Comparison of ENCODE assay signal across 8 mouse cellular contexts in the genomic region with DNA sequence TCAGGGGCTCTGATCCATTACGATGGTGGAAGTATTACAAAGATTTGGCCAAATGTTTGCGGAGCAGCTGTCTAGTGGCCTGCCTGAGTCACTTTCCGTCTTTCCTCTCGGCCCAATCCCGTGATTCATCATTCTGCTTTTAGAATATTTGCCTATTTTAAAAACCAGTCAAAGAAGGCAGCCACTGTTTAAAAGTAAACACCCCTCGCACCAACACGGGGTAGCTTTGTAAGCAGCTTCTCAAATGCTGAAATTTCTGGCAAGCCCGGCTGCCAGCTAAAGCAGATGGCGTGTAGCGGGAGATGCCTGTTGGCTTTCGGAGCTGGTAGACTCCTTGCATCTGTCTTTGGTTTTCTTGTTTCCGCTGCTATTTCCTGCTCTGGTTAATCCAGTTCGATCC. TPM values are rescaled to one million over a fixed set of nuclear protein-coding genes. Genes with fewer than 3 reads are reported as not detected.
DNase-seq lines count a peak whose midpoint lies in the region; ATAC-seq lines count a peak whose summit lies in the region.

No protein-coding gene starts in this region.

- 66% methylated on average over 13 of the region's 13 CpGs for WGBS in hindbrain, embryonic 16.5 days
- WGBS in hindbrain, embryonic 13.5 days: 86% methylated on average over 13 of the region's 13 CpGs
- 42% methylated on average over 13 of the region's 13 CpGs for WGBS in embryonic facial prominence, embryonic 12.5 days

- H3K9me3 ChIP-seq in hindbrain, embryonic 16.5 days (ENCODE audit: control insufficient read depth, low read length): no peaks in the 10 kb centered on the region
- no peaks in the 10 kb centered on the region for H3K9me3 ChIP-seq in hindbrain, embryonic 13.5 days
- H3K9me3 ChIP-seq in embryonic facial prominence, embryonic 12.5 days: no peaks in the 10 kb centered on the region

- no peak overlapping the region for H3K9ac ChIP-seq in hindbrain, embryonic 16.5 days (ENCODE audit: low read depth, low read length)
- no peak overlapping the region for H3K9ac ChIP-seq in hindbrain, embryonic 13.5 days
- H3K9ac ChIP-seq in embryonic facial prominence, embryonic 12.5 days: no peak overlapping the region

- ATAC-seq in hindbrain, embryonic 16.5 days: peak; percentile 78
- ATAC-seq in hindbrain, embryonic 13.5 days (ENCODE audit: low FRiP score): no peak
- no peak for ATAC-seq in embryonic facial prominence, embryonic 12.5 days (ENCODE audit: insufficient number of reproducible peaks, insufficient read depth, low FRiP score, low TSS enrichment)

- no peaks in the 10 kb centered on the region for H3K4me1 ChIP-seq in hindbrain, embryonic 16.5 days (ENCODE audit: control insufficient read depth, insufficient read depth, low read depth, low read length)
- no peaks in the 10 kb centered on the region for H3K4me1 ChIP-seq in hindbrain, embryonic 13.5 days (replicated peaks)
- no peaks in the 10 kb centered on the region; the same call in 1 of the 2 replicates for H3K4me1 ChIP-seq in embryonic facial prominence, embryonic 12.5 days

- no peaks in the 10 kb centered on the region for H3K36me3 ChIP-seq in hindbrain, embryonic 16.5 days (ENCODE audit: control insufficient read depth, insufficient read depth, low read length)
- H3K36me3 ChIP-seq in hindbrain, embryonic 13.5 days: no peaks in the 10 kb centered on the region
- H3K36me3 ChIP-seq in embryonic facial prominence, embryonic 12.5 days: no peaks in the 10 kb centered on the region

- H3K27me3 ChIP-seq in hindbrain, embryonic 16.5 days (replicated peaks; ENCODE audit: control insufficient read depth, insufficient read depth, low read length): no peaks in the 10 kb centered on the region
- no peaks in the 10 kb centered on the region for H3K27me3 ChIP-seq in hindbrain, embryonic 13.5 days
- no peaks in the 10 kb centered on the region for H3K27me3 ChIP-seq in embryonic facial prominence, embryonic 12.5 days

- peak; percentile 59 for DNase-seq in layer of hippocampus, adult 9-11 months
- peak; percentile 60 for DNase-seq in right cerebral cortex, postnatal 25 days
- DNase-seq in embryo, embryonic 10.5 days (ENCODE audit: low spot score): no peak
- DNase-seq in adrenal gland, postnatal 25 days: no peak
- DNase-seq in spleen, adult 12 weeks (ENCODE audit: low spot score): no peak

- H3K4me3 ChIP-seq in hindbrain, embryonic 16.5 days (ENCODE audit: low read length): no peak overlapping the region
- H3K4me3 ChIP-seq in hindbrain, embryonic 13.5 days: no peak overlapping the region
- no peak overlapping the region for H3K4me3 ChIP-seq in embryonic facial prominence, embryonic 12.5 days

- no peak overlapping the region for H3K27ac ChIP-seq in hindbrain, embryonic 16.5 days (ENCODE audit: low read depth, low read length)
- H3K27ac ChIP-seq in hindbrain, embryonic 13.5 days: no peak overlapping the region
- H3K27ac ChIP-seq in embryonic facial prominence, embryonic 12.5 days: no peak overlapping the region

- no peak overlapping the region for H3K4me2 ChIP-seq in hindbrain, embryonic 16.5 days (ENCODE audit: low read length)
- no peak overlapping the region for H3K4me2 ChIP-seq in hindbrain, embryonic 13.5 days
- peak overlapping the region; percentile 29 for H3K4me2 ChIP-seq in embryonic facial prominence, embryonic 12.5 days (replicated peaks)

RNA-seq across cellular contexts. Expression of a gene that starts 14.4 kb away (rescaled TPM):
- 0.25 TPM in 1 of 2 replicates, not detected in the other for polyA plus RNA-seq in hindbrain, embryonic 16.5 days (2015; fragmentation: Nextera tagmentation; extraction: Ambion mirVana)
- polyA plus RNA-seq in hindbrain, embryonic 13.5 days (2015; fragmentation: Nextera tagmentation; extraction: Ambion mirVana): 0.10 TPM in 1 of 2 replicates, not detected in the other
- not detected in 2 replicates for polyA plus RNA-seq in embryonic facial prominence, embryonic 12.5 days (2016; fragmentation: Nextera tagmentation; extraction: Ambion mirVana)
- 0.57 and 0.82 TPM in 2 replicates for total RNA-seq in adrenal gland, postnatal 25 days (2021)

Comparison
In these comparisons a context has a peak if more than half of its experiments do, and no peak if none do; other contexts are left out.
1. DNase-seq: peak in layer of hippocampus, adult 9-11 months (single experiment) and right cerebral cortex, postnatal 25 days (single experiment); none in embryo, embryonic 10.5 days (single experiment), adrenal gland, postnatal 25 days (single experiment) and spleen, adult 12 weeks (single experiment).